Comparison of ENCODE assay signal across 8 mouse cellular contexts in the genomic region with DNA sequence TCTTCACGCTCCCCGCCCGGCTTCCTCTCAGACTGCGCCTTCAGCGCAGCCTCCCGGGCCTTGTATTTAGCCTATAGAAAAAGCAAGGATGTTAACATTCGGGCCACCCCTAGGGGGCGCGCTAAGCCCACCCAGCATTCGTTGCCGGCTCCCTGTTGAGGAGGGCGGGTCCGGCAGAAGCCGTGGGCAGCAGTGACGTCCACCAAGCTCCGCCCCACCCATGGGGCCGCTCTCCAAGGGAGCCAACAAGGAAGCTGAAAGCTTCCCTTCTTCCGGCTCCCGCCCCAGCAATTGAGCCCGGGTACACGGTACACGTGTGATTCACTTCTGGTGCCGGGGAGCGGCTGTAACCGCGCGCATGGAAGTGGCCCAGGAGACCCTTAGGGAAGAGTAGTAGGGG. TPM values are rescaled to one million over a fixed set of nuclear protein-coding genes. Genes with fewer than 3 reads are reported as not detected.
DNase-seq lines count a peak whose midpoint lies in the region; ATAC-seq and TF ChIP-seq lines count a peak whose summit lies in the region.

No protein-coding gene starts in this region.

- 0 out of 2 replicates have a peak, but pooled peaks have one; percentile 42 for TF ChIP-seq POLR2A in cortical plate, adult 2 months (IDR thresholded peaks at IDR 0.05; ENCODE audit: extremely low read depth, insufficient read depth, low read length)

- H3K4me1 ChIP-seq in cortical plate, adult 2 months (ENCODE audit: control insufficient read depth, insufficient read depth, low read length) = 0 out of 2 replicates have a peak, but pooled peaks cover 1% of the 10 kb centered on the region

- no peak overlapping the region for H3K27ac ChIP-seq in cortical plate, adult 2 months (ENCODE audit: insufficient read depth, low read length)

- peak; percentile 88 for DNase-seq in adipocyte (ENCODE audit: low spot score)
- DNase-seq in gastrocnemius, adult 8-10 months (ENCODE audit: low spot score in 2 of 2) = peak; percentile 94 to 96
- peak; percentile 88 for DNase-seq in hindlimb bud, embryonic 11.5 days (ENCODE audit: extremely low spot score, low read depth, low spot score)
- DNase-seq in left cerebral cortex, adult 8-10 months (ENCODE audit: low spot score in 2 of 2) = peak; percentile 93 to 96
- peak; percentile 97 for DNase-seq in right cerebral cortex, adult 18-20 months
- DNase-seq in urinary bladder, adult 2 months (ENCODE audit: low spot score) = peak; percentile 94

- peak; percentile 85 for TF ChIP-seq CTCF in cortical plate, adult 2 months (IDR thresholded peaks at IDR 0.05; ENCODE audit: extremely low read depth, insufficient read depth, low read length)

- H3K4me3 ChIP-seq in cortical plate, adult 2 months (ENCODE audit: insufficient read depth, low read length) = peak overlapping the region; percentile 6; the same call in 1 of the 2 replicates

- peak; percentile 98 for ATAC-seq in megakaryocyte, adult 5-6 weeks (ENCODE audit: poor library complexity, severe bottlenecking)

RNA-seq across cellular contexts. Expression of a gene that starts 10.6 kb away (rescaled TPM):
- 84.1 and 86.8 TPM in 2 replicates for polyA plus RNA-seq in cortical plate, adult 2 months (2012; rRNA removed)
- total RNA-seq in gastrocnemius, adult 8-10 months (2022) = 10 to 100 TPM; 31.5 to 41.6 (median 38.2) TPM
- 100 to 1,000 TPM; 102 to 118 (median 113) TPM for total RNA-seq in left cerebral cortex, adult 8-10 months (2022)
- 19.6 and 22.4 TPM in 2 replicates for total RNA-seq in megakaryocyte, adult 5-6 weeks (2015)
- 82.8 and 90.2 TPM in 2 replicates for total RNA-seq in megakaryocyte, adult 5-6 weeks (2017)
- polyA plus RNA-seq in urinary bladder, adult 2 months (2012; rRNA removed) = 45.7 and 61.5 TPM in 2 replicates

RNA-seq across cellular contexts. Expression of a gene that starts 12.5 kb away (rescaled TPM):
- 171 and 180 TPM in 2 replicates for polyA plus RNA-seq in cortical plate, adult 2 months (2012; rRNA removed)
- total RNA-seq in gastrocnemius, adult 8-10 months (2022) = 10 to 100 TPM in 3 of 4 experiments, 1 to 10 TPM in 1; 9.3 to 14.5 (median 11.1) TPM
- 100 to 1,000 TPM; 202 to 218 (median 208) TPM for total RNA-seq in left cerebral cortex, adult 8-10 months (2022)
- 24.9 and 26.9 TPM in 2 replicates for total RNA-seq in megakaryocyte, adult 5-6 weeks (2015)
- total RNA-seq in megakaryocyte, adult 5-6 weeks (2017) = 25.5 and 25.7 TPM in 2 replicates
- 36.5 and 38.6 TPM in 2 replicates for polyA plus RNA-seq in urinary bladder, adult 2 months (2012; rRNA removed)

RNA-seq across cellular contexts. Expression of a gene that starts 24.2 kb away (rescaled TPM):
- 95.3 and 97.0 TPM in 2 replicates for polyA plus RNA-seq in cortical plate, adult 2 months (2012; rRNA removed)
- 10 to 100 TPM; 14.7 to 15.8 (median 15.0) TPM for total RNA-seq in gastrocnemius, adult 8-10 months (2022)
- 10 to 100 TPM; 62.1 to 70.6 (median 65.6) TPM for total RNA-seq in left cerebral cortex, adult 8-10 months (2022)
- total RNA-seq in megakaryocyte, adult 5-6 weeks (2015) = 20.8 and 22.0 TPM in 2 replicates
- 27.0 and 27.5 TPM in 2 replicates for total RNA-seq in megakaryocyte, adult 5-6 weeks (2017)
- polyA plus RNA-seq in urinary bladder, adult 2 months (2012; rRNA removed) = 50.8 and 57.6 TPM in 2 replicates

RNA-seq across cellular contexts. Expression of a gene that starts 40.4 kb away (rescaled TPM):
- polyA plus RNA-seq in cortical plate, adult 2 months (2012; rRNA removed) = 1.9 and 2.2 TPM in 2 replicates
- 10 to 100 TPM; 92.5 to 99.3 (median 93.6) TPM for total RNA-seq in gastrocnemius, adult 8-10 months (2022)
- total RNA-seq in left cerebral cortex, adult 8-10 months (2022) = 1 to 10 TPM; 2.8 to 3.7 (median 3.3) TPM
- total RNA-seq in megakaryocyte, adult 5-6 weeks (2015) = 0.04 TPM in 1 of 2 replicates, not detected in the other
- total RNA-seq in megakaryocyte, adult 5-6 weeks (2017) = not detected in 2 replicates
- polyA plus RNA-seq in urinary bladder, adult 2 months (2012; rRNA removed) = 0.63 and 0.65 TPM in 2 replicates

RNA-seq across cellular contexts. Expression of a gene that starts 57.0 kb away (rescaled TPM):
- 0.02 and 0.04 TPM in 2 replicates for polyA plus RNA-seq in cortical plate, adult 2 months (2012; rRNA removed)
- total RNA-seq in gastrocnemius, adult 8-10 months (2022) = 1 to 10 TPM in 1 of 4 experiments, not detected in 3; 1.0 TPM
- under 1 TPM in 3 of 4 experiments, not detected in 1; 0.08 to 0.41 (median 0.24) TPM for total RNA-seq in left cerebral cortex, adult 8-10 months (2022)
- 3.3 and 8.2 TPM in 2 replicates for total RNA-seq in megakaryocyte, adult 5-6 weeks (2015)
- 3.3 and 7.2 TPM in 2 replicates for total RNA-seq in megakaryocyte, adult 5-6 weeks (2017)
- 0.01 TPM in 1 of 2 replicates, not detected in the other for polyA plus RNA-seq in urinary bladder, adult 2 months (2012; rRNA removed)

Comparison
In these comparisons a context has a peak if more than half of its experiments do, and no peak if none do; other contexts are left out.
1. RNA of a gene that starts 12.5 kb away (total RNA-seq): 202 to 218 TPM in left cerebral cortex, adult 8-10 months; 24.9 to 26.9 TPM in megakaryocyte, adult 5-6 weeks and 9.3 to 14.5 TPM in gastrocnemius, adult 8-10 months; every median in the first group is over 4 times any median in the second.
2. Peak in every context shown above with its lines, with median percentiles within 50 percentile points of each other: DNase-seq.